Mouse (Mus musculus) embryo, embryonic 10.5 days (tissue): Measurements from ENCODE around the gene Slc2a10.

ENCODE experiments used
- DNase-seq: peaks from one replicate; pipeline ENCODE4 v3.0.0-alpha.2; 2015; ENCODE audit warnings: low spot score

Gene Slc2a10

GRCm38 (mm10) chr2:165561861-165562260 lies 58.3 kb downstream of the Slc2a10 start:
- no peak for DNase-seq

GRCm38 (mm10) chr2:165563298-165564058 lies 59.9 kb downstream of the Slc2a10 start:
- DNase-seq, result peak; percentile 61

- DNase-seq, result no peak
These were observed 60.5 kb downstream of the Slc2a10 start for GRCm38 (mm10) chr2:165564101-165564500.

- peak; percentile 53 for DNase-seq
These were observed 61.0 kb downstream of the Slc2a10 start for GRCm38 (mm10) chr2:165564620-165565019.

GRCm38 (mm10) chr2:165566898-165567297 lies 63.3 kb downstream of the Slc2a10 start:
- no peak for DNase-seq

- DNase-seq, result no peak
These were observed 64.2 kb downstream of the Slc2a10 start for GRCm38 (mm10) chr2:165567820-165568219.

GRCm38 (mm10) chr2:165568911-165569310 lies 65.3 kb downstream of the Slc2a10 start:
- DNase-seq, result no peak
